Mouse (Mus musculus) spleen, postnatal 36 days (tissue): ENCODE measurements around the gene Otulin.

Experiments
- DNase-seq, 2 experiments: peaks; one replicate each; pipeline ENCODE4 v3.0.0; 2022; ENCODE audit warnings: low spot score in 2 of 2, mixed read lengths in 1 of 2

Gene Otulin

DNA sequence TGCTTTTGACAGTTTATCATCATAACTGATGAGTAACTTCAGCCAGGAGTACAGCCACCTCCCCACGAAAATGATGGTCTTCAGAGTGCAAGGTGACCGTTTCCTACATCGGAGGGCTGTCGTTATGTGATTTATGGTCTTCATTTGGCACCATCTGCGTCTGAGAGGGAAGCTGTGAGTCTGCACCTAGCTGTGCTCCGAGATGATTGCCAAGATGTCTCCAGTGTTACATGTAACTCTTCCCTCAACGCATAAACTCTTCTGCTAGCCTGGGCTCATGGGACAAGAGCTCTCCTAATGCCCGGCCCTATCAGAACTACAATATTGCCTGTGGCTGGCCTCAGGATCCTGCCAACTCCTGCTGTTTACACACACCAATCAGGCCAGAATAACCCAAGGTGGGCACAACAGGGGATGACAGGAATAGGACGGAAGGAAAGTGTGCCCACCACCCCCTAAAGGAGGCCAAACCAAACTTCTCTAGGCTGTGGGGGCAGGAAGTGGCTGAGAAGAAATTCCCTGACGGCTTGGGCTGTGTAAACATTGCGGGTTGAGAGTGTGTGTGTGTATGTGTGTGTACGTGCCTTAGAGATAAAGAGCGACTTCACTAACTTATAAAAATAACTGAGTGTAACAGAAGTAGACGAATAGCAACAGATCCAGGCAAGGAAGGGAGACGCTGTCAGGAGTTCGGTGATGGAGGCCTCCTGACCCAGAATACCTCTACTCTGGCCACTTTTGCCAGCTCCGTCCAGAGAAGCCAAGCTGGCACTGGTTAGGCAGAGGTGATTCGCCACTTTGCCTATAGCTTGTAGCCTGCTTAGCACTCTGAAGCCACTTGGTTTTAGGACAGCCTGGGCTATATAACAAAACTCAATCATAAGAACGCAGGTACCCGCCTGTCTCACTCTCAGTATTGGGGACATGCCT lies 126.4 kb downstream of the Otulin start:
- no peak for DNase-seq

DNA sequence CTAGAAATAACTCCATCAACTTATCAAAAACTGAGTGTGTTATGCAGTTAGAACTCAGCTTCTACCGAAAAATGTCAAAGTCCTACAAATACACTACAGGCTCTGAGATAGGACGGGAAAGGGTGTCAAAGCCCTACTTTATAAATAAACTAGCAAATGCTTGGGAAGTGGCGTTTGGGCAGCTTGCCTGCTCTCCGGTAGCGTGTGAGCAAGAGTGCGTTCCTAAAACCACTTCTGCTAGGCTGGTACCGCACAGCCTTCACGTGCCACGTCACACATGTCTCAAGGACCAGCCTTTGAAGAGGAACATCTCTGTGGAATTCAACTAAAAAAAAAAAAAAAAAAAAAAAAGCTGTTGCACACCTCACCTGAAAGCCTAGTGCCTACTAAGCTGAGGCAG lies 127.3 kb downstream of the Otulin start:
- DNase-seq: no peak

DNA sequence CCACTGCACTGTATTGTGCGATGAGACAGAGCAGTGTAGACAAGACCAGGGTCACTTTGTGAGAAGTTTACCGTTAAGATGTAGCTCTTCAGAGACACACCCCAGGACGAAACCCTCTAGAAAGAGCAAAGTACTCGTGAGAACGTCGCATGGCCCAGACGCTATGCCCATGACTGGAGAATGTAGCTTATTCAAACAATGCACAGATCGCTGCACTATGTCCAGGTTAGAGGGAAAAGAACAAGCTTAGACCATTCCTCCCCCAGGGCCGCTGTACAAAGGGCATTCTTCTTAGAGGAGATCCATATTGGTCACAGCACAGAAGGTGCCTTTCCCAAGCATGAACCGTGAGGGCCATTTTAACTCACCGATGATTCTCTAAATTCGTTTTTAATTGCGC lies 128.2 kb downstream of the Otulin start:
- DNase-seq: no peak

DNA sequence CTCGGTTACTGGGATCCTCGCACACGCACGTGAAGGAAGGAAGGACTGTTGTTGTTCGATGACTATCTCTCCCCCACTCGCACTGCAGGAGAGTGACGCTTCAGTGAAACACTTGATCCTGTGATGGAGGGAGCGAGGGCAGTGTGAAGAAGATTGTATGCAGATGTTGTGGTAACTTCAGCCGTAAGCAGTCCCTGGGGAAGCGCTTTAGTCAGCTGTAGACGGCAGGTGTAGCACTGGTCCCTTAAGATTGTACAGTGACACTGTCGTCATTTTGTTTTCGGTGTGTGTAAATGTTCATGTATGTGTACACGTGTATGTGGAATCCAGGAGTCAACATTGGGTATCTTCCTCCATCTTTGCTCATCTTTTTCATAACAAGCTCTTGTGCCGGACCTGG lies 130.1 kb downstream of the Otulin start:
- no peak for DNase-seq

DNA sequence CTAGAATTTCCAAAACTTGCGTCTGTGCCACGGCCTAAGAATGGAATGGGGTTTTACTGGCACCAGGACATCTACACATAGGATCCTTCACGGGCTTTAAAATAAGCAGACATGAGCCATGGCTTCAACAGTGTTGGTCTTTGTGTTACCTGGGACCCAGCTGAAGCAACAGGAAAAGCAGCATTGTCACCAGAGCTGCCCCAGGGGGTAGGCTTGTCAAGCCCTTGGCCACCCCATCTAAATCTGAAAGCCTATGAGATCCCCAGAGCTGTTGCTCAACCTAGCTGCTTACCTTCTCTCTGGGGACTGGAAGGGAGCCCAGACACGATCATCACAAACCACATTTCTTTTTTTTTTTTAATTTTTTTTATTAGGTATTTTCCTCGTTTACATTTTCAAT lies 132.4 kb downstream of the Otulin start:
- DNase-seq: no peak

DNA sequence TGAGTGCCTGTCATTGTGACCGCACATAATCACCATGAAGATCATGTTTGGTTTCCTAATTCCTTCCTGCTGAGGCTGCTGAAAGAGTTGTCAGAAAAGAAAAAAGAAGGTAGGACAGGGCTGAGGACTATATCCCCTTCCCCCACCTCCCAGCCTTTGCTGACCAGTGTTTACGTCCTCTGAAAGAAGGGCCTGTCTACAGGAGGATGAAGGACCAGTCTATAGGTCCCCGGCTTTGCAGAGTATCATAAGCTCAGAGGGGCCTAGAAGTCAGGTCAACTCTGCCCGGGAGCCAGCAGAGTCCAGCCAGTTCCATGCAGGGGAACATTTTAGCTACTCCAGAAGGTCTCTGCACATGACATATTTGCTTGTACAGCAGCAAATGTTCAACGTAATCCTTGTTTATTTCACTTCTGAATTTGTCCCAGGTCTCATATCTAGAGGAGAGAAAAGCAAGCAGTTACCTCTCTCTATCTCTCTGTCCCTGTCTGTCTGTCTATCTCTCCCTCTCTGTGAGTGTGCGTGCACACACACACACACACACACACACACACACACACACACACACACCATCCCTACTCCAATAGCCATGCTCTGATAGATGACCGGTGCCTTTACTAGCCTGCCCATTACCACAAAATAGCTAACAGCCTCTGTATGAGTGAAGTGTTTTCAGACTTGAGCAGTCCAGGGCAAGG lies 133.0 kb downstream of the Otulin start:
- no peak for DNase-seq

DNA sequence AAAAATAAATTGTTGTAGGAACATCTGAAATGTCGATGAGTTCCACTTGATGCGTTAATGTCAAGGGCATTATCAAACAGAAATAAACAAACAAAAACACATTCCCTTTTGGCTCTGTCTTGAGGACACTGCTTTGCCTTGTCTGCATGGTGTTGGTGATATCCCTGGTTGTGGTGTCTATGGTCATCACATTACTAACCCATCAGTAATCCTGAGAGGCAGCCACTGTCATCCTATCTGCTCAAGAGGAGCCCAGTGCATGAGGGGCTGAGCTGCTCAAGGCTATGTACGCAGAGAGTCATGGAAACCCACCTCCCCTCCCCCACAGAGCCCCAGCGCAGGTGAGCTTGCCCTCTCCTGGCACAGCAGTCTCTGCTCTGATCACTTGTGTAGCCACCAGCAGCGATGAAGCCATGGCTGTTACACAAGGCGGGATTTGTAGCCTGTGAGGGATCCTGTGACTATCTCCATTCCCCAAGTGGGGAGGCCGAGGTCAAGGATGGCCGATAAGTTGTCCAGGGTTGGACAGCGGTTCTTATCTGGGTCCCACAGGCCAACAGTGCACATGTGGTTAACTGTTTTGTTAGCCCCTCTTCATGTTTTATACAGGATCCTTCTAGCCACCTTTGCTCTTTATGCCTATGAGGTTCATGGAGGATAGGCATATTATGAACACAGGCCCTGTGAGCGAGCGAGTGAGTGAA lies 133.7 kb downstream of the Otulin start:
- DNase-seq: peak; percentile 66 to 84

DNA sequence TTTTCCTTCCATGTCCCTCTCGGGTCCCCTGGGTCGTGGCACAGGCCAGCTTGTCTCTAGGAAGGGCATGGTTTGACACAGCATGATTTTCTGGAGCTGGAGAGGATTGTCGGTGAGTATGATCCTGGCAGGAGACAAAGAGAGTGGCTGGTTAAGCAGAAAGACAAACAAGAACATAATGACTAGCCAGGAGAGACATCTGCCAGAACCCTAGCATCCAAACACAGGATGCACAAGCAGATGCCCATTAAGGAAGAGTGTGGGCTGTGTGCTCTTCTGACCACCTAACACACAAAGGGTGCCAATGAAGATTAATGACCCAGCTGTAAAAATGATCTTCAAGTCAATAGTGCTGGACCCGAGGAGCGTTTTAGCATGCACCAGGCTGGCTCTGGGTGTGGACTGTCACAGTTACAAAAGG lies 134.5 kb downstream of the Otulin start:
- no peak for DNase-seq

DNA sequence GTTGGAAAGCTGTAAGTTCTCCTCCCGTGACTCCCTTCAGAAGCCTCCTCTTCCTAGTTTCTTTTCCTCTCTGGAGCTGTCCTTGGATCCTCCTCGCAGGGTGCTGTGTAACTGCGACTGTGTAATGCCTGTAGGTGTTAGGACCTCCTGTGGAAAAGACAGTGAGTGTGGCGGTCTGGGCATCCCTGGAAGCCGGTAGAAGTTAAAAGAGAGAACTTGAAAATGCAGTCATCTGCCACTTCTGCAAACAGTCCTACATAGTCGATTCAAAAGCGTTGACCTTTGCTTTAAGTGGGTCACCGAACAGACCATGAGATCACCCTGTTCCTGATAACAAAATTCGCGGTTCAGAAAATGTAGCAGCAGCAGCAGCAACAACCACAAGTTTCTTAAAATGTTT lies 137.0 kb downstream of the Otulin start:
- no peak for DNase-seq

DNA sequence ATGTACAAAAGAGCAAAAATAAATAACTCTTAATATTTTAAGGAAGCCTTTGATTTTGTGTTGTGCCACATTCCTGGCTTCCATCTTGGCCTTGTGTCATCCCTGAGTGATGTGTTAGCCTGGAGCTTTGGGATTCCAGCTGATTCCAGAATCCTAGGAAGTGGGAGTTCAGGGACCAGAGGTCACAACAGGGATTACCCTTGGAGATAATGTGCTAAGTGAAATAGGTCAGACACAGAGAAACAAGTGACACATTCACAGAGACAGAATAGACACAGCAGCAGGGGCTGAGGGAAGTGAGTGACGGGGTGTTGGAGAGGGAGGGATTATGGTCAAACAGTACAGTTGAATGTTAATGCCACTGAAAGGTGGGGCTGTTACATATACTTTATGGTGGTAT lies 137.8 kb downstream of the Otulin start:
- DNase-seq: no peak
